In the genomic region with DNA sequence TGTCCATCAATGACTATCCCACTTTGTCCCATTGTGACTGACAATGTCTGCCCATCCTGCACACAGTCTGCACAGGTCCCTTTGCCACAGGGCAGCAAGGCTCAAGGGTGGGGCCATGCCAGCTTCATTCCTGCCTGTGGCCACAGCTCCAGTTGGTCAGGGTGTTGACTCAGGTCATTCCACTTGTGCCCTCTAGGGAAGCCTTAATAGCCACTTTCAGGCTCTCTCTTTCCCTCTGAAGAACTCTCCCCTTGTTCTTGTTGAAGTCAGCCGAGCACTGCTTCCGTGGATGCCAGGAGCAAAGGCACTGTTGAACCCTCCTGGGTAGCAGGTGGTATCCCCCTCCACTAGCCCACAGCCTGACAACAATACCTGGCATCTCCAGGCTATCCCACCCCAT, we compare ENCODE assay signal across 19 mouse cellular contexts.
"Had no signal": no experiment of that assay in that cellular context is flagged by ENCODE, and none has a peak within 500 bp of the region (broad histone marks: within the 10 kb centered on the region; RNA-seq: fewer than 3 reads in every experiment).

No protein-coding gene starts in this region.

- H3K4me1 ChIP-seq: liver, embryonic 13.5 days; liver, embryonic 15.5 days; lung, embryonic 15.5 days; midbrain, embryonic 15.5 days had no signal

- H3K36me3 ChIP-seq: liver, embryonic 13.5 days; liver, embryonic 15.5 days; lung, embryonic 15.5 days had no signal

- H3K27me3 ChIP-seq: liver, embryonic 13.5 days; liver, embryonic 15.5 days; lung, embryonic 15.5 days; midbrain, embryonic 13.5 days; midbrain, embryonic 15.5 days; neural tube, embryonic 12.5 days had no signal

- H3K4me2 ChIP-seq: liver, embryonic 11.5 days; liver, embryonic 13.5 days; liver, embryonic 15.5 days; lung, embryonic 15.5 days; midbrain, embryonic 11.5 days; midbrain, embryonic 13.5 days; midbrain, embryonic 15.5 days; neural tube, embryonic 12.5 days had no signal

- H3K9ac ChIP-seq: liver, embryonic 13.5 days; liver, embryonic 15.5 days; liver, postnatal 0 days; lung, embryonic 15.5 days; midbrain, embryonic 13.5 days; midbrain, embryonic 15.5 days; neural tube, embryonic 12.5 days had no signal

- H3K27ac ChIP-seq: liver, embryonic 13.5 days; liver, embryonic 15.5 days; lung, embryonic 15.5 days; macrophage; midbrain, embryonic 13.5 days; midbrain, embryonic 15.5 days; neural tube, embryonic 12.5 days had no signal

- H3K9me3 ChIP-seq: liver, embryonic 13.5 days; liver, embryonic 15.5 days; lung, embryonic 15.5 days; megakaryocyte, embryonic 14.5 days; midbrain, embryonic 13.5 days; midbrain, embryonic 15.5 days; neural tube, embryonic 12.5 days had no signal

- ATAC-seq: liver, postnatal 0 days; midbrain, embryonic 13.5 days; midbrain, embryonic 15.5 days had no signal

- DNase-seq: liver, embryonic 13.5 days; liver, postnatal 0 days; retina, postnatal 1 day; right cerebral cortex, adult 18-20 months; right cerebral cortex, postnatal 25 days; right cerebral cortex, postnatal 4 days; spleen, adult 18-20 months; thymus, adult 18-20 months; thymus, postnatal 25 days; thymus, postnatal 4 days had no signal

- H3K4me3 ChIP-seq: liver, embryonic 13.5 days; liver, embryonic 15.5 days; lung, embryonic 15.5 days; megakaryocyte, embryonic 14.5 days; midbrain, embryonic 13.5 days; midbrain, embryonic 15.5 days; neural tube, embryonic 12.5 days had no signal
